Mouse (Mus musculus): ENCODE measurements around the gene Trabd2b. TPM values are rescaled to one million over a fixed set of nuclear protein-coding genes. Genes with fewer than 3 reads are reported as not detected.

Trabd2b gene
- not detected for polyA plus RNA-seq (2017; shearing (Covaris generic))

GRCm38 (mm10) chr4:114406355-114407101 is at the start of gene Trabd2b:
Trabd2b (plus strand) TSS chr4:114406724.

Other genes starting within 250 kb of the Trabd2b start
- not detected for gene Skint11, start 243.3 kb upstream of the Trabd2b start, polyA plus RNA-seq (2017; shearing (Covaris generic))

Data from naive thymus-derived CD4-positive, alpha-beta T cell, adult 5 months (primary cell).